Mouse (Mus musculus) myocyte (in vitro differentiated cells): ENCODE results near the gene Kcnn4.
A peak's percentile ranks its signal among the peaks of the same experiment; 100 is the strongest.

Source experiments
- CEBPB ChIP-seq: IDR thresholded peaks from 2 replicates; pipeline ENCODE4 v1.6.1; 2011; ENCODE audit warnings: mild to moderate bottlenecking, moderate library complexity; ENCODE audit not compliant: poor library complexity, insufficient read depth, severe bottlenecking
- E2F4 ChIP-seq: IDR thresholded peaks from one replicate; pipeline ENCODE4 v1.6.1; 2011; ENCODE audit warnings: mild to moderate bottlenecking, control low read depth, moderate library complexity; ENCODE audit not compliant: insufficient read depth
- MAX ChIP-seq: IDR thresholded peaks from one replicate; pipeline ENCODE4 v1.6.1; 2011; ENCODE audit warnings: low read depth, mild to moderate bottlenecking, control low read depth
- MYOD1 ChIP-seq, 3 experiments: IDR thresholded peaks; one replicate each; pipeline ENCODE4 v1.6.1; 2011; ENCODE audit warnings: control low read depth in 2 of 3, low read depth in 2 of 3, mild to moderate bottlenecking in 2 of 3, moderate library complexity in 1 of 3; ENCODE audit not compliant: insufficient read length in 2 of 3, control insufficient read depth in 1 of 3
- MYOG ChIP-seq, 3 experiments: IDR thresholded peaks; one replicate each; pipeline ENCODE4 v1.6.1; 2011; ENCODE audit warnings: control low read depth in 2 of 3, low read depth in 2 of 3, mild to moderate bottlenecking in 2 of 3; ENCODE audit not compliant: insufficient read length in 2 of 3, control insufficient read depth in 1 of 3, insufficient read depth in 1 of 3
- POLR2A ChIP-seq: IDR thresholded peaks from one replicate; pipeline ENCODE4 v1.6.1; 2011; ENCODE audit warnings: low read depth, mild to moderate bottlenecking, control low read depth, moderate library complexity; ENCODE audit not compliant: insufficient read length
- POLR2AphosphoS2 ChIP-seq: IDR thresholded peaks from one replicate; pipeline ENCODE4 v1.6.1; 2011; ENCODE audit warnings: low read depth, control low read depth; ENCODE audit not compliant: insufficient read length
- REST ChIP-seq: IDR thresholded peaks from one replicate; pipeline ENCODE4 v1.6.1; 2011; ENCODE audit warnings: mild to moderate bottlenecking, control low read depth, moderate library complexity; ENCODE audit not compliant: insufficient read depth, insufficient read length
- SRF ChIP-seq: IDR thresholded peaks from one replicate; pipeline ENCODE4 v1.6.1; 2011; ENCODE audit warnings: low read depth; ENCODE audit not compliant: control insufficient read depth, insufficient read length
- TCF12 ChIP-seq: IDR thresholded peaks from one replicate; pipeline ENCODE4 v1.6.1; 2011; ENCODE audit warnings: mild to moderate bottlenecking, control low read depth; ENCODE audit not compliant: poor library complexity, insufficient read depth, severe bottlenecking
- TCF3 ChIP-seq: IDR thresholded peaks from one replicate; pipeline ENCODE4 v1.6.1; 2011; ENCODE audit warnings: low read depth, control low read depth; ENCODE audit not compliant: insufficient read length
- USF1 ChIP-seq: IDR thresholded peaks from one replicate; pipeline ENCODE4 v1.6.1; 2011; ENCODE audit warnings: low read depth, mild to moderate bottlenecking, control low read depth, moderate library complexity

GRCm38 (mm10) chr7:24389516-24390187 lies 19.6 kb downstream of the Kcnn4 start:
- TF ChIP-seq POLR2A (peak; percentile 63), TCF3 (no peak), TCF12 (no peak), MYOG (IDR thresholded peaks at IDR 0.05; ENCODE audit: control insufficient read depth in 1 of 3, insufficient read depth in 1 of 3, insufficient read length in 2 of 3, low read depth in 2 of 3) (no peak), MAX (no peak), POLR2AphosphoS2 (peak; percentile 83), CEBPB (peak; percentile 90), REST (no peak), E2F4 (no peak), SRF (no peak), MYOD1 (IDR thresholded peaks at IDR 0.05; ENCODE audit: control insufficient read depth in 1 of 3, insufficient read length in 2 of 3, low read depth in 2 of 3) (no peak), USF1 (no peak)
